Mouse (Mus musculus): ENCODE measurements at regions not wholly inside any gene's neighbourhood (a gene's known extent, or its start where the extent isn't known, plus 50 kb on each side); places are given as distances from the start of the nearest gene placed in this dataset.
"Not testable (repeated sequence)": the region's sequence is repeated elsewhere in the genome, so short reads cannot be mapped to it uniquely, and the experiment has no call there.

GRCm38 (mm10) chr12:117380836-117381235, 135.4 kb upstream of the Rapgef5 start:
- WGBS: 86% methylated on average over 6 of the region's 6 CpGs
- TF ChIP-seq POLR2A (IDR thresholded peaks at IDR 0.05; ENCODE audit: extremely low read depth, insufficient read depth, low read length) (no peak), CTCF (IDR thresholded peaks at IDR 0.05; ENCODE audit: low read depth, low read length) (no peak)
- H3K27me3 ChIP-seq (ENCODE audit: control insufficient read depth, insufficient read depth, low read length): no peaks in the 10 kb centered on the region; the same call in 1 of the 2 replicates
- H3K27ac ChIP-seq (replicated peaks; ENCODE audit: insufficient read depth, low read depth, low read length): no peak overlapping the region
- no peak overlapping the region for H3K4me3 ChIP-seq (ENCODE audit: insufficient read depth, low read depth, low read length)
- no peak overlapping the region for H3K9ac ChIP-seq (ENCODE audit: low read depth, low read length)
- no peaks in the 10 kb centered on the region for H3K36me3 ChIP-seq (ENCODE audit: control insufficient read depth, insufficient read depth, low read length)
- no peaks in the 10 kb centered on the region for H3K4me1 ChIP-seq (ENCODE audit: control insufficient read depth, insufficient read depth, low read length)
- DNase-seq (ENCODE audit: extremely low read depth, low read depth, low spot score): no peak
- H3K79me2 ChIP-seq (ENCODE audit: control insufficient read depth, insufficient read depth, low read length): no peaks in the 10 kb centered on the region

- not testable (repeated sequence) for H3K4me1 ChIP-seq (ENCODE audit: control insufficient read depth, insufficient read depth, low read length); H3K27ac ChIP-seq (replicated peaks; ENCODE audit: insufficient read depth, low read depth, low read length); H3K36me3 ChIP-seq (ENCODE audit: control insufficient read depth, insufficient read depth, low read length); H3K4me3 ChIP-seq (ENCODE audit: insufficient read depth, low read depth, low read length); DNase-seq (ENCODE audit: extremely low read depth, low read depth, low spot score); H3K27me3 ChIP-seq (ENCODE audit: control insufficient read depth, insufficient read depth, low read length); H3K9ac ChIP-seq (ENCODE audit: low read depth, low read length); H3K79me2 ChIP-seq (ENCODE audit: control insufficient read depth, insufficient read depth, low read length)
- 71% methylated on average over 1 of the region's 4 CpGs for WGBS
Measured at GRCm38 (mm10) chr12:117382727-117383126, 133.6 kb upstream of the Rapgef5 start.

GRCm38 (mm10) chr12:117385072-117385666, 131.1 kb upstream of the Rapgef5 start:
- DNase-seq (ENCODE audit: extremely low read depth, low read depth, low spot score): peak; percentile 52
- H3K79me2 ChIP-seq (ENCODE audit: control insufficient read depth, insufficient read depth, low read length): no peaks in the 10 kb centered on the region
- H3K36me3 ChIP-seq (ENCODE audit: control insufficient read depth, insufficient read depth, low read length): no peaks in the 10 kb centered on the region
- 11% methylated on average over 6 of the region's 6 CpGs for WGBS
- no peak overlapping the region; the same call in 1 of the 2 replicates for H3K4me3 ChIP-seq (ENCODE audit: insufficient read depth, low read depth, low read length)
- H3K27me3 ChIP-seq (ENCODE audit: control insufficient read depth, insufficient read depth, low read length): no peaks in the 10 kb centered on the region
- peak; percentile 80 for TF ChIP-seq CTCF (IDR thresholded peaks at IDR 0.05; ENCODE audit: low read depth, low read length)
- TF ChIP-seq POLR2A (IDR thresholded peaks at IDR 0.05; ENCODE audit: extremely low read depth, insufficient read depth, low read length): no peak
- H3K9ac ChIP-seq (ENCODE audit: low read depth, low read length): no peak overlapping the region
- H3K27ac ChIP-seq (replicated peaks; ENCODE audit: insufficient read depth, low read depth, low read length): no peak overlapping the region
- H3K4me1 ChIP-seq (ENCODE audit: control insufficient read depth, insufficient read depth, low read length): no peaks in the 10 kb centered on the region; the same call in 1 of the 2 replicates

GRCm38 (mm10) chr12:117385697-117386096, 130.6 kb upstream of the Rapgef5 start:
- no peaks in the 10 kb centered on the region; the same call in 1 of the 2 replicates for H3K4me1 ChIP-seq (ENCODE audit: control insufficient read depth, insufficient read depth, low read length)
- no peak overlapping the region for H3K9ac ChIP-seq (ENCODE audit: low read depth, low read length)
- no peaks in the 10 kb centered on the region for H3K79me2 ChIP-seq (ENCODE audit: control insufficient read depth, insufficient read depth, low read length)
- H3K4me3 ChIP-seq (ENCODE audit: insufficient read depth, low read depth, low read length): no peak overlapping the region
- TF ChIP-seq CTCF (IDR thresholded peaks at IDR 0.05; ENCODE audit: low read depth, low read length): no peak
- no peak for TF ChIP-seq POLR2A (IDR thresholded peaks at IDR 0.05; ENCODE audit: extremely low read depth, insufficient read depth, low read length)
- H3K36me3 ChIP-seq (ENCODE audit: control insufficient read depth, insufficient read depth, low read length): no peaks in the 10 kb centered on the region
- no peak for DNase-seq (ENCODE audit: extremely low read depth, low read depth, low spot score)
- H3K27me3 ChIP-seq (ENCODE audit: control insufficient read depth, insufficient read depth, low read length): no peaks in the 10 kb centered on the region
- 19% methylated on average over 1 of the region's 1 CpGs for WGBS
- no peak overlapping the region for H3K27ac ChIP-seq (replicated peaks; ENCODE audit: insufficient read depth, low read depth, low read length)

GRCm38 (mm10) chr12:117386957-117387356, 129.3 kb upstream of the Rapgef5 start:
- WGBS: 90% methylated on average over 9 of the region's 9 CpGs

GRCm38 (mm10) chr12:117389516-117390347, 126.5 kb upstream of the Rapgef5 start:
- DNase-seq (ENCODE audit: extremely low read depth, low read depth, low spot score): peak; percentile 75
- no peaks in the 10 kb centered on the region; the same call in 1 of the 2 replicates for H3K4me1 ChIP-seq (ENCODE audit: control insufficient read depth, insufficient read depth, low read length)
- H3K36me3 ChIP-seq (ENCODE audit: control insufficient read depth, insufficient read depth, low read length): no peaks in the 10 kb centered on the region
- no peak overlapping the region for H3K27ac ChIP-seq (replicated peaks; ENCODE audit: insufficient read depth, low read depth, low read length)
- no peak overlapping the region for H3K4me3 ChIP-seq (ENCODE audit: insufficient read depth, low read depth, low read length)
- TF ChIP-seq CTCF (IDR thresholded peaks at IDR 0.05; ENCODE audit: low read depth, low read length) (no peak), POLR2A (IDR thresholded peaks at IDR 0.05; ENCODE audit: extremely low read depth, insufficient read depth, low read length) (no peak)
- no peaks in the 10 kb centered on the region for H3K79me2 ChIP-seq (ENCODE audit: control insufficient read depth, insufficient read depth, low read length)
- WGBS: 25% methylated on average over 7 of the region's 7 CpGs
- no peaks in the 10 kb centered on the region for H3K27me3 ChIP-seq (ENCODE audit: control insufficient read depth, insufficient read depth, low read length)
- H3K9ac ChIP-seq (ENCODE audit: low read depth, low read length): no peak overlapping the region

More at GRCm38 (mm10) chr12:117386957-117387356, 129.3 kb upstream of the Rapgef5 start:
- Histone ChIP-seq H3K9ac (ENCODE audit: low read depth, low read length) (no peak overlapping the region), H3K27ac (replicated peaks; ENCODE audit: insufficient read depth, low read depth, low read length) (no peak overlapping the region), H3K4me3 (ENCODE audit: insufficient read depth, low read depth, low read length) (no peak overlapping the region), H3K27me3 (ENCODE audit: control insufficient read depth, insufficient read depth, low read length) (no peaks in the 10 kb centered on the region), H3K4me1 (ENCODE audit: control insufficient read depth, insufficient read depth, low read length) (no peaks in the 10 kb centered on the region; the same call in 1 of the 2 replicates), H3K79me2 (ENCODE audit: control insufficient read depth, insufficient read depth, low read length) (no peaks in the 10 kb centered on the region), H3K36me3 (ENCODE audit: control insufficient read depth, insufficient read depth, low read length) (no peaks in the 10 kb centered on the region)
- no peak for TF ChIP-seq CTCF (IDR thresholded peaks at IDR 0.05; ENCODE audit: low read depth, low read length)
- no peak for TF ChIP-seq POLR2A (IDR thresholded peaks at IDR 0.05; ENCODE audit: extremely low read depth, insufficient read depth, low read length)
- no peak for DNase-seq (ENCODE audit: extremely low read depth, low read depth, low spot score)
